Mouse (Mus musculus) forebrain, embryonic 11.5 days (tissue): ENCODE data around the gene Serpina1c. TPM values are rescaled to one million over a fixed set of nuclear protein-coding genes. Genes with fewer than 3 reads are reported as not detected.
"Not testable (repeated sequence)": the region's sequence is repeated elsewhere in the genome, so short reads cannot be mapped to it uniquely, and the experiment has no call there.

Experiments used
- ATAC-seq: fragments of 200-750 bp; cut with Nextera tagmentation; replicated peaks from 2 replicates; pipeline ENCODE4 v1.8.0; 2017; ENCODE audit warnings: moderate TSS enrichment; ENCODE audit not compliant: low FRiP score
- DNase-seq: peaks from one replicate; pipeline ENCODE4 v3.0.0-alpha.2; 2017; ENCODE audit warnings: low spot score
- H3K27ac ChIP-seq: fragments of 300-500 bp; sonication (generic); 2 replicates; pipeline ENCODE4 v1.5.1; 2014; ENCODE audit warnings: low read depth, low read length
- H3K27me3 ChIP-seq: fragments of 300-500 bp; sonication (generic); 2 replicates; pipeline ENCODE4 v1.6.1; 2014; ENCODE audit warnings: mild to moderate bottlenecking, low read length, mixed read lengths; ENCODE audit not compliant: control insufficient read depth, insufficient read depth
- H3K36me3 ChIP-seq: fragments of 300-500 bp; sonication (generic); 2 replicates; pipeline ENCODE4 v1.6.1; 2014; ENCODE audit warnings: mild to moderate bottlenecking, low read length, moderate library complexity, mixed read lengths; ENCODE audit not compliant: control insufficient read depth, insufficient read depth
- H3K4me1 ChIP-seq: fragments of 300-500 bp; sonication (generic); replicated peaks from 2 replicates; pipeline ENCODE4 v1.6.1; 2014; ENCODE audit warnings: low read length, mixed read lengths; ENCODE audit not compliant: control insufficient read depth, insufficient read depth
- H3K4me2 ChIP-seq: fragments of 300-500 bp; sonication (generic); 2 replicates; pipeline ENCODE4 v1.6.1; 2014; ENCODE audit warnings: low read depth, mild to moderate bottlenecking, low read length, moderate library complexity, mixed read lengths; ENCODE audit not compliant: severe bottlenecking
- H3K4me3 ChIP-seq: fragments of 300-500 bp; sonication (generic); 2 replicates; pipeline ENCODE4 v1.5.1; 2014; ENCODE audit warnings: low read depth, low read length
- H3K9ac ChIP-seq: fragments of 300-500 bp; sonication (generic); 2 replicates; pipeline ENCODE4 v1.6.1; 2014; ENCODE audit warnings: low read length
- H3K9me3 ChIP-seq: fragments of 300-500 bp; sonication (generic); 2 replicates; pipeline ENCODE4 v1.6.1; 2016; ENCODE audit warnings: low read length, mixed read lengths; ENCODE audit not compliant: control insufficient read depth
- WGBS: fragments of 180-500 bp; shearing (Covaris S2); extraction: QIAGEN DNeasy Blood & Tissue Kit; methylation state at CpG from one replicate; pipeline ENCODE4 v1.1.7; 2014; 5-methylcytosine and 5-hydroxymethylcytosine counted together
- polyA plus RNA-seq: library from polyadenylated mRNA; unstranded; fragments of >200 nt; fragmentation: Nextera tagmentation; extraction: Ambion mirVana; gene quantifications from 2 replicates; pipeline ENCODE4 v1.2.1, GENCODE M21; 2014

Serpina1c gene
- polyA plus RNA-seq, 1 experiment from 2014 or later: not detected

DNA sequence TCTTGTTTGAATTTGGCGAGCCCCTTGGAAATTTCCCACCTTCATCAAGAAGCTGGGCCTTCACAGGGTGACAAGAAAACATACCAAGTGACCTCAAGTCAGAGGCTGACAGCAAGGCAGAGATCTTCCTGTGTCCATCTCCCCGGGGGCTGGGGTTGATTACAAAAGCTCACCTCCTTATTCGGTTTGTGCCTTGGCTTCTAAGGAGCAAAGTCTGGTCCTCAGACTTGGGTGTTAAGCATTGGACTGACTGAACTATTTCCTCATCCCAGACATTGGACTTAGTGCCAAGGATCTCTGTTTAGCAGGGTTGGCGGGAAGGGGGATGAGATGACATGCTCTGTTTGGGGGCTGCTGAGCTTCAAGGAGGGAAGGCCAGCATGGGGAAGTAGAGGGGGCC lies 44.1 kb downstream of the Serpina1c start:
- H3K27ac ChIP-seq, H3K4me2 ChIP-seq, H3K4me1 ChIP-seq, H3K36me3 ChIP-seq, DNase-seq, H3K27me3 ChIP-seq, H3K9ac ChIP-seq, H3K4me3 ChIP-seq, H3K9me3 ChIP-seq, ATAC-seq: not testable (repeated sequence)
- WGBS: 85% methylated on average over 3 of the region's 4 CpGs

GRCm38 (mm10) chr12:103859584-103859983 lies 45.1 kb downstream of the Serpina1c start:
- not testable (repeated sequence) for H3K4me3 ChIP-seq, H3K4me2 ChIP-seq, H3K9me3 ChIP-seq, H3K27me3 ChIP-seq, DNase-seq, H3K36me3 ChIP-seq, ATAC-seq, H3K27ac ChIP-seq, H3K9ac ChIP-seq, H3K4me1 ChIP-seq
- WGBS: 79% methylated on average over 3 of the region's 3 CpGs

- not testable (repeated sequence) for H3K27me3 ChIP-seq, H3K36me3 ChIP-seq, H3K4me2 ChIP-seq, H3K27ac ChIP-seq, H3K4me1 ChIP-seq, DNase-seq, H3K9me3 ChIP-seq, H3K9ac ChIP-seq, H3K4me3 ChIP-seq, ATAC-seq
- 77% methylated on average over 2 of the region's 2 CpGs for WGBS
Observed at GRCm38 (mm10) chr12:103853032-103853431, 51.7 kb downstream of the Serpina1c start.

Other genes with a start within 250 kb of the Serpina1c start
- not detected in 2 replicates for gene Serpina6, start 247.7 kb downstream of the Serpina1c start, polyA plus RNA-seq
- gene Serpina16, start 228.7 kb downstream of the Serpina1c start, polyA plus RNA-seq: not detected in 2 replicates
- gene Serpina1f, start 209.4 kb downstream of the Serpina1c start, polyA plus RNA-seq: not detected in 2 replicates
- gene Serpina1d, start 131.3 kb downstream of the Serpina1c start, polyA plus RNA-seq: not detected in 2 replicates
- gene Serpina1b, start 74.5 kb downstream of the Serpina1c start, polyA plus RNA-seq: not detected in 2 replicates
- gene Serpina1a, start 41.3 kb downstream of the Serpina1c start, polyA plus RNA-seq: not detected in 2 replicates
- gene Serpina1e, start 54.1 kb upstream of the Serpina1c start, polyA plus RNA-seq: not detected in 2 replicates
- not detected in 2 replicates for gene Serpina11, start 85.1 kb upstream of the Serpina1c start, polyA plus RNA-seq
- gene Serpina9, start 108.9 kb upstream of the Serpina1c start, polyA plus RNA-seq: not detected in 2 replicates
- gene Serpina12, start 139.6 kb upstream of the Serpina1c start, polyA plus RNA-seq: not detected in 2 replicates
- gene Serpina5, start 196.2 kb upstream of the Serpina1c start, polyA plus RNA-seq: not detected in 2 replicates
- gene Serpina3a, start 207.8 kb upstream of the Serpina1c start, polyA plus RNA-seq: not detected in 2 replicates
- gene Serpina3b, start 223.1 kb upstream of the Serpina1c start, polyA plus RNA-seq: not detected in 2 replicates
- not detected in 2 replicates for gene Serpina3c, start 249.0 kb upstream of the Serpina1c start, polyA plus RNA-seq